Mouse (Mus musculus): Measurements from ENCODE around the gene Serinc4. TPM values are rescaled to one million over a fixed set of nuclear protein-coding genes. Genes with fewer than 3 reads are reported as not detected.
A peak's percentile ranks its signal among the peaks of the same experiment; 100 is the strongest.
"Not testable (repeated sequence)": the region's sequence is repeated elsewhere in the genome, so short reads cannot be mapped to it uniquely, and the experiment has no call there.

Gene Serinc4
- polyA plus RNA-seq (2015; fragmentation: Nextera tagmentation; extraction: Ambion mirVana) = 1.3 TPM in 2 replicates

- Histone ChIP-seq H3K36me3 (peaks cover 46% of the 10 kb centered on the region), H3K27ac (peak within 1 kb of the TSS; percentile 76), H3K4me2 (peak within 1 kb of the TSS; percentile 70), H3K4me1 (replicated peaks) (peaks cover 24% of the 10 kb centered on the region), H3K27me3 (no peaks in the 10 kb centered on the region), H3K9ac (peak within 1 kb of the TSS; percentile 83), H3K4me3 (peak within 1 kb of the TSS; percentile 78), H3K9me3 (no peaks in the 10 kb centered on the region)
- ATAC-seq (ENCODE audit: low FRiP score) = peak; percentile 91
- 6% methylated on average over 41 of the region's 41 CpGs for WGBS
These were observed at the start of gene Serinc4 for GRCm38 (mm10) chr2:121456692-121457642. Serinc4 (minus strand) TSS chr2:121456781.

- H3K4me2 ChIP-seq; H3K4me3 ChIP-seq; H3K27ac ChIP-seq; H3K9me3 ChIP-seq; ATAC-seq (ENCODE audit: low FRiP score); H3K27me3 ChIP-seq; H3K9ac ChIP-seq: not testable (repeated sequence)
- 83% methylated on average over 1 of the region's 6 CpGs for WGBS
- Histone ChIP-seq H3K4me1 (replicated peaks) (peaks cover 11% of the 10 kb centered on the region), H3K36me3 (peaks cover 12% of the 10 kb centered on the region)
These were observed 45.0 kb upstream of the Serinc4 start for GRCm38 (mm10) chr2:121501550-121501949.

GRCm38 (mm10) chr2:121484403-121484802, 27.8 kb upstream of the Serinc4 start:
- H3K27ac ChIP-seq; H3K4me3 ChIP-seq; H3K9me3 ChIP-seq; H3K9ac ChIP-seq; H3K27me3 ChIP-seq; ATAC-seq (ENCODE audit: low FRiP score); H3K36me3 ChIP-seq; H3K4me2 ChIP-seq; H3K4me1 ChIP-seq (replicated peaks): not testable (repeated sequence)
- WGBS = 75% methylated on average over 2 of the region's 2 CpGs

- 39% methylated on average over 8 of the region's 8 CpGs for WGBS
- no peak overlapping the region for H3K9ac ChIP-seq
- no peak for ATAC-seq (ENCODE audit: low FRiP score)
- no peak overlapping the region for H3K4me2 ChIP-seq
- H3K27me3 ChIP-seq = no peaks in the 10 kb centered on the region
- H3K36me3 ChIP-seq = no peaks in the 10 kb centered on the region
- H3K27ac ChIP-seq = no peak overlapping the region
- H3K4me1 ChIP-seq (replicated peaks) = peaks cover 5% of the 10 kb centered on the region
- H3K9me3 ChIP-seq = no peaks in the 10 kb centered on the region
- no peak overlapping the region for H3K4me3 ChIP-seq
These were observed 27.0 kb upstream of the Serinc4 start for GRCm38 (mm10) chr2:121483576-121483975.

- not testable (repeated sequence) for H3K4me1 ChIP-seq (replicated peaks); ATAC-seq (ENCODE audit: low FRiP score); H3K27ac ChIP-seq; H3K9ac ChIP-seq; H3K36me3 ChIP-seq; H3K4me3 ChIP-seq; H3K9me3 ChIP-seq; H3K27me3 ChIP-seq; H3K4me2 ChIP-seq
- 88% methylated on average over 13 of the region's 13 CpGs for WGBS
These were observed 24.3 kb upstream of the Serinc4 start for GRCm38 (mm10) chr2:121480916-121481315.

GRCm38 (mm10) chr2:121480498-121480897, 23.9 kb upstream of the Serinc4 start:
- 53% methylated on average over 3 of the region's 3 CpGs for WGBS
- H3K4me2 ChIP-seq = no peak overlapping the region
- H3K4me3 ChIP-seq = no peak overlapping the region
- H3K36me3 ChIP-seq = no peaks in the 10 kb centered on the region
- no peak overlapping the region for H3K27ac ChIP-seq
- no peak overlapping the region for H3K9ac ChIP-seq
- no peaks in the 10 kb centered on the region for H3K9me3 ChIP-seq
- H3K4me1 ChIP-seq (replicated peaks) = peaks cover 5% of the 10 kb centered on the region
- ATAC-seq (ENCODE audit: low FRiP score) = no peak
- H3K27me3 ChIP-seq = no peaks in the 10 kb centered on the region

GRCm38 (mm10) chr2:121477491-121478266, 21.1 kb upstream of the Serinc4 start:
- Histone ChIP-seq H3K9ac (no peak overlapping the region), H3K27me3 (no peaks in the 10 kb centered on the region), H3K27ac (no peak overlapping the region), H3K9me3 (no peaks in the 10 kb centered on the region), H3K4me1 (replicated peaks) (peaks cover 8% of the 10 kb centered on the region), H3K36me3 (no peaks in the 10 kb centered on the region), H3K4me2 (no peak overlapping the region), H3K4me3 (no peak overlapping the region)
- ATAC-seq (ENCODE audit: low FRiP score) = no peak
- 80% methylated on average over 3 of the region's 3 CpGs for WGBS

GRCm38 (mm10) chr2:121475306-121475705, 18.7 kb upstream of the Serinc4 start:
- not testable (repeated sequence) for H3K27me3 ChIP-seq; H3K27ac ChIP-seq; H3K4me2 ChIP-seq; H3K4me3 ChIP-seq; H3K9me3 ChIP-seq; H3K9ac ChIP-seq; H3K36me3 ChIP-seq; ATAC-seq (ENCODE audit: low FRiP score)
- 100% methylated on average over 2 of the region's 2 CpGs for WGBS
- H3K4me1 ChIP-seq (replicated peaks) = peaks cover 11% of the 10 kb centered on the region

- peak; percentile 55 for ATAC-seq (ENCODE audit: low FRiP score)
- H3K4me1 ChIP-seq (replicated peaks) = peaks cover 11% of the 10 kb centered on the region
- H3K27me3 ChIP-seq = no peaks in the 10 kb centered on the region
- peak overlapping the region; percentile 78 for H3K27ac ChIP-seq
- peak overlapping the region; percentile 56 for H3K4me3 ChIP-seq
- H3K4me2 ChIP-seq = peak overlapping the region; percentile 87
- peaks cover 4% of the 10 kb centered on the region; the same call in 1 of the 2 replicates for H3K36me3 ChIP-seq
- H3K9me3 ChIP-seq = no peaks in the 10 kb centered on the region
- WGBS = 36% methylated on average over 8 of the region's 8 CpGs
- H3K9ac ChIP-seq = peak overlapping the region; percentile 76
These were observed 17.6 kb upstream of the Serinc4 start for GRCm38 (mm10) chr2:121474180-121474535.

- H3K36me3 ChIP-seq = not testable (repeated sequence)
- 6% methylated on average over 41 of the region's 41 CpGs for WGBS
These were observed 17.0 kb upstream of the Serinc4 start, which contains the start of gene Mfap1b for GRCm38 (mm10) chr2:121473301-121474179. Mfap1b (minus strand) TSS chr2:121474067.

GRCm38 (mm10) chr2:121472783-121473182, 16.2 kb upstream of the Serinc4 start:
- not testable (repeated sequence) for H3K27me3 ChIP-seq; H3K27ac ChIP-seq; H3K9ac ChIP-seq; ATAC-seq (ENCODE audit: low FRiP score); H3K9me3 ChIP-seq; H3K36me3 ChIP-seq
- Histone ChIP-seq H3K4me3 (peak overlapping the region; percentile 56; the same call in 1 of the 2 replicates), H3K4me1 (replicated peaks) (peaks cover 11% of the 10 kb centered on the region), H3K4me2 (peak overlapping the region; percentile 87)
- WGBS = 95% methylated on average over 3 of the region's 3 CpGs

More at GRCm38 (mm10) chr2:121473301-121474179, 17.0 kb upstream of the Serinc4 start, which contains the start of gene Mfap1b:
- not testable (repeated sequence) for H3K27me3 ChIP-seq, H3K9me3 ChIP-seq
- peak; percentile 96 for ATAC-seq (ENCODE audit: low FRiP score)
- H3K9ac ChIP-seq = peak within 1 kb of the TSS; percentile 76
- H3K27ac ChIP-seq = peak within 1 kb of the TSS; percentile 78
- H3K4me1 ChIP-seq (replicated peaks) = peaks cover 11% of the 10 kb centered on the region
- peak within 1 kb of the TSS; percentile 56 for H3K4me3 ChIP-seq
- peak within 1 kb of the TSS; percentile 87 for H3K4me2 ChIP-seq

All from hindbrain, embryonic 13.5 days (tissue).